Mouse (Mus musculus) MEL (cell line): ENCODE results near the gene Tshz2. TPM values are rescaled to one million over a fixed set of nuclear protein-coding genes. Genes with fewer than 3 reads are reported as not detected.

Experiments used
- DNase-seq: peaks from one replicate; pipeline ENCODE4 v3.0.0; 2011; ENCODE audit warnings: low read depth, low spot score
- H3K27ac ChIP-seq: 2 replicates; pipeline ENCODE4 v1.5.1; 2012; ENCODE audit warnings: low read depth, mild to moderate bottlenecking, control low read depth, low read length, moderate library complexity; ENCODE audit not compliant: control insufficient read depth
- H3K27me3 ChIP-seq, 2 experiments: fragments of 150-350 bp in 1 of 2; sonication (generic) in 1 of 2; 2 replicates each; pipeline ENCODE4 v1.6.1; 2012; ENCODE audit warnings: low read length in 2 of 2, mild to moderate bottlenecking in 2 of 2, improper control_type of control experiment in 1 of 2, moderate library complexity in 1 of 2; ENCODE audit not compliant: insufficient read depth in 2 of 2, control insufficient read depth in 1 of 2
- H3K36me3 ChIP-seq, 2 experiments: 2 replicates each; pipeline ENCODE4 v1.6.1; 2012 to 2014; ENCODE audit warnings: low read length in 2 of 2, improper control_type of control experiment in 1 of 2, inconsistent platforms in 1 of 2, mild to moderate bottlenecking in 1 of 2; ENCODE audit not compliant: insufficient read depth in 2 of 2, control insufficient read depth in 1 of 2
- H3K4me1 ChIP-seq, 2 experiments: fragments of 150-350 bp in 1 of 2; sonication (generic) in 1 of 2; 2 replicates each; pipeline ENCODE4 v1.6.1; 2012; ENCODE audit warnings: low read length in 2 of 2, improper control_type of control experiment in 1 of 2, mild to moderate bottlenecking in 1 of 2; ENCODE audit not compliant: insufficient read depth in 2 of 2, control insufficient read depth in 1 of 2
- H3K4me3 ChIP-seq, 2 experiments: fragments of 150-350 bp in 1 of 2; sonication (generic) in 1 of 2; 2 replicates each; pipeline ENCODE4 v1.5.1; 2012; ENCODE audit warnings: low read depth in 2 of 2, low read length in 2 of 2, mild to moderate bottlenecking in 2 of 2, moderate library complexity in 2 of 2, control low read depth in 1 of 2, improper control_type of control experiment in 1 of 2; ENCODE audit not compliant: control insufficient read depth in 1 of 2, insufficient read depth in 1 of 2
- H3K79me2 ChIP-seq: 2 replicates; pipeline ENCODE4 v1.6.1; 2012; ENCODE audit warnings: mild to moderate bottlenecking, low read length, moderate library complexity; ENCODE audit not compliant: control insufficient read depth, poor library complexity, insufficient read depth
- H3K9ac ChIP-seq: 2 replicates; pipeline ENCODE4 v1.6.1; 2012; ENCODE audit warnings: low read depth, mild to moderate bottlenecking, control low read depth, low read length, moderate library complexity; ENCODE audit not compliant: control insufficient read depth, poor library complexity, severe bottlenecking
- H3K9me3 ChIP-seq: fragments of 150-350 bp; sonication (generic); replicated peaks from 2 replicates; pipeline ENCODE4 v1.6.1; 2012; ENCODE audit warnings: mild to moderate bottlenecking, low read length, improper control_type of control experiment, moderate library complexity; ENCODE audit not compliant: insufficient read depth
- BHLHE40 ChIP-seq: IDR thresholded peaks from 2 replicates; pipeline ENCODE4 v1.6.1; 2012; ENCODE audit warnings: low read depth, mild to moderate bottlenecking, inconsistent platforms, low read length, improper control_type of control experiment, borderline replicate concordance
- CTCF ChIP-seq, 3 experiments: IDR thresholded peaks in 2 of 3; conservative IDR thresholded peaks in 1 of 3; 2 replicates each; pipeline ENCODE4 v1.5.1; 2011 to 2012; ENCODE audit warnings: low read length in 3 of 3, low read depth in 2 of 3, mild to moderate bottlenecking in 2 of 3, improper control_type of control experiment in 1 of 3, inconsistent platforms in 1 of 3, mixed read lengths in 1 of 3, moderate library complexity in 1 of 3; ENCODE audit not compliant: control insufficient read depth in 1 of 3, insufficient read depth in 1 of 3, poor library complexity in 1 of 3, severe bottlenecking in 1 of 3
- ETS1 ChIP-seq: IDR thresholded peaks from 2 replicates; pipeline ENCODE4 v1.6.1; 2012; ENCODE audit warnings: low read depth, mild to moderate bottlenecking, inconsistent platforms, low read length, improper control_type of control experiment, moderate library complexity
- JUND ChIP-seq: IDR thresholded peaks from 2 replicates; pipeline ENCODE4 v1.6.1; 2011; ENCODE audit warnings: low read depth, mild to moderate bottlenecking, improper control_type of control experiment, low read length
- MAFK ChIP-seq: IDR thresholded peaks from 2 replicates; pipeline ENCODE4 v1.6.1; 2011; ENCODE audit warnings: low read depth, mild to moderate bottlenecking, low read length, improper control_type of control experiment, borderline replicate concordance
- MAX ChIP-seq: IDR thresholded peaks from 2 replicates; pipeline ENCODE4 v1.6.1; 2011; ENCODE audit warnings: low read length, improper control_type of control experiment
- MAZ ChIP-seq: IDR thresholded peaks from 2 replicates; pipeline ENCODE4 v1.6.1; 2012; ENCODE audit warnings: low read depth, mild to moderate bottlenecking, inconsistent platforms, low read length, improper control_type of control experiment
- MEF2A ChIP-seq: IDR thresholded peaks from 2 replicates; pipeline ENCODE4 v1.6.1; 2014; ENCODE audit warnings: low read depth, mild to moderate bottlenecking, inconsistent platforms, low read length, improper control_type of control experiment; ENCODE audit not compliant: poor library complexity, insufficient replicate concordance, severe bottlenecking; ENCODE audit errors: extremely low read depth
- MXI1 ChIP-seq: IDR thresholded peaks from 2 replicates; pipeline ENCODE4 v1.6.1; 2011; ENCODE audit warnings: mild to moderate bottlenecking, low read depth, low read length, improper control_type of control experiment
- NRF1 ChIP-seq: IDR thresholded peaks from 2 replicates; pipeline ENCODE4 v1.6.1; 2014; ENCODE audit warnings: low read depth, mild to moderate bottlenecking, inconsistent platforms, low read length, improper control_type of control experiment, moderate library complexity; ENCODE audit not compliant: poor library complexity, insufficient read depth, severe bottlenecking
- POLR2A ChIP-seq, 2 experiments: IDR thresholded peaks; 2 replicates each; pipeline ENCODE4 v1.6.1; 2011 to 2012; ENCODE audit warnings: low read length in 2 of 2, mild to moderate bottlenecking in 2 of 2, control low read depth in 1 of 2, improper control_type of control experiment in 1 of 2, low read depth in 1 of 2, moderate library complexity in 1 of 2; ENCODE audit not compliant: control insufficient read depth in 1 of 2, insufficient read depth in 1 of 2, poor library complexity in 1 of 2
- POLR2AphosphoS5 ChIP-seq: IDR thresholded peaks from 2 replicates; pipeline ENCODE4 v1.6.1; 2012; ENCODE audit warnings: low read depth, borderline replicate concordance, mild to moderate bottlenecking, inconsistent platforms, low read length, moderate library complexity, mixed read lengths
- RAD21 ChIP-seq: IDR thresholded peaks from 2 replicates; pipeline ENCODE4 v1.6.1; 2011; ENCODE audit warnings: mild to moderate bottlenecking, low read depth, low read length, improper control_type of control experiment
- RCOR1 ChIP-seq: IDR thresholded peaks from 2 replicates; pipeline ENCODE4 v1.6.1; 2012; ENCODE audit warnings: low read depth, mild to moderate bottlenecking, inconsistent platforms, low read length, improper control_type of control experiment
- SIN3A ChIP-seq: IDR thresholded peaks from 2 replicates; pipeline ENCODE4 v1.6.1; 2012; ENCODE audit warnings: low read length, improper control_type of control experiment, inconsistent platforms
- TAL1 ChIP-seq: IDR thresholded peaks from 2 replicates; pipeline ENCODE4 v1.6.1; 2012; ENCODE audit warnings: mild to moderate bottlenecking, inconsistent platforms, low read length, moderate library complexity, mixed read lengths
- TBP ChIP-seq: IDR thresholded peaks from 2 replicates; pipeline ENCODE4 v1.8.0; 2011; ENCODE audit warnings: low read depth, low read length, improper control_type of control experiment
- TCF12 ChIP-seq: IDR thresholded peaks from 2 replicates; pipeline ENCODE4 v1.6.1; 2014; ENCODE audit warnings: low read depth, mild to moderate bottlenecking, inconsistent platforms, low read length, improper control_type of control experiment, moderate library complexity
- USF1 ChIP-seq: IDR thresholded peaks from 2 replicates; pipeline ENCODE4 v1.6.1; 2014; ENCODE audit warnings: low read depth, mild to moderate bottlenecking, inconsistent platforms, low read length, improper control_type of control experiment, moderate library complexity
- ZC3H11A ChIP-seq: IDR thresholded peaks from 2 replicates; pipeline ENCODE4 v1.6.1; 2012; ENCODE audit warnings: low read depth, mild to moderate bottlenecking, inconsistent platforms, low read length, improper control_type of control experiment
- ZMIZ1 ChIP-seq: IDR thresholded peaks from 2 replicates; pipeline ENCODE4 v1.6.1; 2012; ENCODE audit warnings: low read depth, mild to moderate bottlenecking, inconsistent platforms, low read length, improper control_type of control experiment, moderate library complexity
- ZNF384 ChIP-seq: IDR thresholded peaks from 2 replicates; pipeline ENCODE4 v1.6.1; 2012; ENCODE audit warnings: low read depth, mild to moderate bottlenecking, inconsistent platforms, low read length, improper control_type of control experiment
- polyA plus RNA-seq, 2 experiments: library from polyadenylated mRNA; stranded (reverse) in 1 of 2; unstranded in 1 of 2; fragments of >175 nt in 1 of 2; fragments of >200 nt in 1 of 2; gene quantifications; 2 replicates each; pipeline versions ENCODE4 v1.2.1 to v1.2.4; 2012; ENCODE audit warnings: low replicate concordance in 2 of 2, low read depth in 1 of 2; ENCODE audit not compliant: insufficient read length in 2 of 2, insufficient read depth in 1 of 2, missing spikeins in 1 of 2
- total RNA-seq: library from RNA; depleted of rRNA; stranded (reverse); fragments of 300-350 nt; gene quantifications from 2 replicates; pipeline ENCODE4 v1.2.3, GENCODE M21; 2012

The Tshz2 gene
- total and polyA plus RNA-seq, 3 experiments: not detected

GRCm38 (mm10) chr2:169609956-169610355 lies 22.9 kb upstream of the Tshz2 start:
- no peak for DNase-seq
- Histone ChIP-seq H3K9ac (no peak overlapping the region), H3K79me2 (no peaks in the 10 kb centered on the region), H3K27ac (no peak overlapping the region), H3K4me3 (no peak overlapping the region), H3K27me3 (no peaks in the 10 kb centered on the region), H3K36me3 (no peaks in the 10 kb centered on the region), H3K4me1 (no peaks in the 10 kb centered on the region), H3K9me3 (no peaks in the 10 kb centered on the region)
- TF ChIP-seq MAZ (no peak), MXI1 (no peak), TCF12 (no peak), NRF1 (no peak), ETS1 (no peak), TBP (no peak)

GRCm38 (mm10) chr2:169610882-169611281 lies 21.9 kb upstream of the Tshz2 start:
- no peaks in the 10 kb centered on the region for H3K27me3 ChIP-seq
- H3K79me2 ChIP-seq: no peaks in the 10 kb centered on the region
- H3K9me3 ChIP-seq: no peaks in the 10 kb centered on the region
- DNase-seq: no peak
- TF ChIP-seq NRF1: no peak
- no peak for TF ChIP-seq BHLHE40
- no peak for TF ChIP-seq POLR2AphosphoS5
- no peak for TF ChIP-seq MEF2A
- no peak for TF ChIP-seq POLR2A (IDR thresholded peaks at IDR 0.05; ENCODE audit: control insufficient read depth in 1 of 2, insufficient read depth in 1 of 2, low read depth in 1 of 2, low read length in 2 of 2, poor library complexity in 1 of 2)
- TF ChIP-seq RAD21: no peak
- no peak overlapping the region for H3K4me3 ChIP-seq
- H3K4me1 ChIP-seq: no peaks in the 10 kb centered on the region
- H3K36me3 ChIP-seq: no peaks in the 10 kb centered on the region
- H3K27ac ChIP-seq: no peak overlapping the region
- no peak overlapping the region for H3K9ac ChIP-seq

GRCm38 (mm10) chr2:169611557-169611956 lies 21.3 kb upstream of the Tshz2 start:
- H3K79me2 ChIP-seq: no peaks in the 10 kb centered on the region
- H3K9me3 ChIP-seq: no peaks in the 10 kb centered on the region
- TF ChIP-seq JUND (no peak), SIN3A (no peak), RCOR1 (no peak), MEF2A (no peak), TBP (no peak), ZC3H11A (no peak), BHLHE40 (no peak), MAX (no peak), RAD21 (no peak), CTCF (IDR thresholded peaks at IDR 0.05 in 2 of 3, conservative IDR thresholded peaks at IDR 0.05 in 1 of 3; ENCODE audit: control insufficient read depth in 1 of 3, insufficient read depth in 1 of 3, low read depth in 2 of 3, low read length in 3 of 3, poor library complexity in 1 of 3, severe bottlenecking in 1 of 3) (no peak), TAL1 (no peak), MAFK (no peak), USF1 (no peak), ZMIZ1 (no peak), ZNF384 (no peak)
- no peak overlapping the region for H3K9ac ChIP-seq
- H3K27me3 ChIP-seq: no peaks in the 10 kb centered on the region
- no peaks in the 10 kb centered on the region for H3K36me3 ChIP-seq
- H3K4me1 ChIP-seq: no peaks in the 10 kb centered on the region
- no peak for DNase-seq
- no peak overlapping the region for H3K4me3 ChIP-seq
- no peak overlapping the region for H3K27ac ChIP-seq
